In genomic region chr13:111741991-111742615, GRCm38 (mm10) we compare ENCODE assay signal across 7 mouse cellular contexts.
DNase-seq lines count a peak whose midpoint lies in the region; TF ChIP-seq lines count a peak whose summit lies in the region.

No protein-coding gene starts in this region.

- peak in 1 of 2 experiments; percentile 88; a peak in 2 of 4 replicates for TF ChIP-seq CTCF in CH12.LX (conservative IDR thresholded peaks at IDR 0.05 in 1 of 2, IDR thresholded peaks at IDR 0.05 in 1 of 2; ENCODE audit: low read depth in 2 of 2, low read length in 2 of 2)

- peak; percentile 59 for DNase-seq in layer of hippocampus, adult 11-12 months (ENCODE audit: low spot score)
- DNase-seq in layer of hippocampus, adult 9-11 months: no peak
- DNase-seq in CH12.LX (ENCODE audit: extremely low read depth) (peak; percentile 80), NIH3T3 (ENCODE audit: low read depth) (peak; percentile 85)
- peak; percentile 27 for DNase-seq in embryonic facial prominence, embryonic 10.5 days (ENCODE audit: low spot score)
- DNase-seq in left cerebral cortex, postnatal 4 days: peak; percentile 50
- DNase-seq in right cerebral cortex, postnatal 4 days: peak; percentile 74

- no peak overlapping the region for H3K9ac ChIP-seq in CH12.LX (ENCODE audit: insufficient read depth, low read depth)

- TF ChIP-seq EP300 in CH12.LX (IDR thresholded peaks at IDR 0.05; ENCODE audit: low read length): no peak

- peaks cover 3 to 15% of the 10 kb centered on the region in 2 experiments for H3K4me1 ChIP-seq in CH12.LX (ENCODE audit: control insufficient read depth in 1 of 2, insufficient read depth in 2 of 2)
- H3K4me1 ChIP-seq in embryonic facial prominence, embryonic 10.5 days: no peaks in the 10 kb centered on the region

- intact Hi-C loops in left cerebral cortex, postnatal 4 days (cut with DNase I): loop anchor here (5.0 kb wide), 1 partner anchor 280 kb away; no protein-coding TSS in a partner anchor

- dilution Hi-C loops in CH12.LX (cut with MboI; ENCODE audit: extremely low pct_ligation_motif_present, extremely low pct_unique_long_range_greater_than_20kb, low sequenced_read_pairs): no loop called here

- no peaks in the 10 kb centered on the region for H3K27me3 ChIP-seq in CH12.LX (replicated peaks)
- H3K27me3 ChIP-seq in embryonic facial prominence, embryonic 10.5 days (replicated peaks; ENCODE audit: low read depth, poor library complexity, severe bottlenecking): no peaks in the 10 kb centered on the region

- no peaks in the 10 kb centered on the region for H3K79me2 ChIP-seq in CH12.LX (replicated peaks; ENCODE audit: control insufficient read depth, extremely low read depth, insufficient read depth, poor library complexity, severe bottlenecking)

- peak; percentile 94 for TF ChIP-seq RAD21 in CH12.LX (IDR thresholded peaks at IDR 0.05; ENCODE audit: low read depth, low read length)

- no peak for TF ChIP-seq POLR2A in CH12.LX (IDR thresholded peaks at IDR 0.05; ENCODE audit: low read depth, low read length)

- WGBS in embryonic facial prominence, embryonic 10.5 days: 63% methylated on average over 6 of the region's 6 CpGs

- peak overlapping the region; percentile 88 for H3K4me2 ChIP-seq in CH12.LX (ENCODE audit: insufficient read depth, low read depth, poor library complexity, severe bottlenecking)

- H3K9me3 ChIP-seq in CH12.LX (replicated peaks; ENCODE audit: low read length): peaks cover 2% of the 10 kb centered on the region
- no peaks in the 10 kb centered on the region for H3K9me3 ChIP-seq in embryonic facial prominence, embryonic 10.5 days

- in situ Hi-C loops in CH12.LX (cut with MboI; ENCODE audit: low pct_ligation_motif_present, low pct_unique_long_range_greater_than_20kb, low sequenced_read_pairs): loop anchor here (10.0 kb wide), 1 partner anchor 257 kb away; no protein-coding TSS in a partner anchor

- peak overlapping the region in 1 of 3 experiments; percentile 12 for H3K4me3 ChIP-seq in CH12.LX (replicated peaks in 1 of 3; ENCODE audit: low read depth in 2 of 3, low read length in 2 of 3, poor library complexity in 1 of 3)
- H3K4me3 ChIP-seq in embryonic facial prominence, embryonic 10.5 days: no peak overlapping the region

- H3K36me3 ChIP-seq in CH12.LX (replicated peaks in 1 of 2; ENCODE audit: control insufficient read depth in 1 of 2, insufficient read depth in 1 of 2, low read length in 1 of 2): peaks cover 3 to 7% of the 10 kb centered on the region in 2 experiments
- H3K36me3 ChIP-seq in embryonic facial prominence, embryonic 10.5 days (replicated peaks): 0 out of 2 replicates have a peak, but pooled peaks cover 2% of the 10 kb centered on the region

- no peak overlapping the region for H3K27ac ChIP-seq in CH12.LX (ENCODE audit: insufficient read depth, low read depth)
- no peak overlapping the region for H3K27ac ChIP-seq in embryonic facial prominence, embryonic 10.5 days (replicated peaks)

TF ChIP-seq in CH12.LX, 34 proteins besides CTCF, POLR2A, EP300 and RAD21:
- TF ChIP-seq ZNF384 (IDR thresholded peaks at IDR 0.05; ENCODE audit: low read depth, low read length) (peak; percentile 100), ZC3H11A (IDR thresholded peaks at IDR 0.05; ENCODE audit: low read depth, low read length) (peak; percentile 71), UBTF (IDR thresholded peaks at IDR 0.05; ENCODE audit: low read depth, low read length) (0 out of 2 replicates have a peak, but pooled peaks have one; percentile 51), MYC (IDR thresholded peaks at IDR 0.05; ENCODE audit: low read depth, low read length) (0 out of 2 replicates have a peak, but pooled peaks have one; percentile 28), MAFK (IDR thresholded peaks at IDR 0.05; ENCODE audit: insufficient replicate concordance, low read length) (no peak), TBP (conservative IDR thresholded peaks at IDR 0.05; ENCODE audit: low read depth, low read length) (no peak), POLR2AphosphoS2 (IDR thresholded peaks at IDR 0.05; ENCODE audit: low read depth, low read length) (no peak), JUN (IDR thresholded peaks at IDR 0.05; ENCODE audit: insufficient read depth, low read depth, low read length) (no peak), BHLHE40 (IDR thresholded peaks at IDR 0.05; ENCODE audit: low read depth, low read length) (no peak), CHD2 (IDR thresholded peaks at IDR 0.05; ENCODE audit: low read length) (no peak), SMC3 (IDR thresholded peaks at IDR 0.05; ENCODE audit: low read depth, low read length) (peak; percentile 80), GABPA (IDR thresholded peaks at IDR 0.05; ENCODE audit: insufficient replicate concordance, low read depth, low read length) (no peak), KAT2A (IDR thresholded peaks at IDR 0.05; ENCODE audit: insufficient replicate concordance, low read length) (no peak), MXI1 (IDR thresholded peaks at IDR 0.05; ENCODE audit: low read depth, low read length) (0 out of 2 replicates have a peak, but pooled peaks have one; percentile 12), MEF2A (IDR thresholded peaks at IDR 0.05; ENCODE audit: borderline replicate concordance, low read depth, low read length) (no peak), JUND (conservative IDR thresholded peaks at IDR 0.05; ENCODE audit: low read depth, low read length) (no peak), PAX5 (IDR thresholded peaks at IDR 0.05; ENCODE audit: low read length) (no peak), TCF12 (IDR thresholded peaks at IDR 0.05; ENCODE audit: low read depth, low read length) (no peak), IRF4 (IDR thresholded peaks at IDR 0.05; ENCODE audit: low read depth, low read length) (no peak), NRF1 (IDR thresholded peaks at IDR 0.05; ENCODE audit: low read depth, low read length) (no peak)
